Mouse (Mus musculus): ENCODE results near the gene Pla2g2d.

Gene Pla2g2d

GRCm38 (mm10) chr4:138777417-138778407 is 2.2 kb downstream of the Pla2g2d start:
- no peak for ATAC-seq (ENCODE audit: insufficient number of reproducible peaks, low FRiP score, low TSS enrichment)

- ATAC-seq (ENCODE audit: insufficient number of reproducible peaks, low FRiP score, low TSS enrichment): no peak
Measured at GRCm38 (mm10) chr4:138780300-138780699, 4.8 kb downstream of the Pla2g2d start.

- ATAC-seq (ENCODE audit: insufficient number of reproducible peaks, low FRiP score, low TSS enrichment): no peak
Measured at GRCm38 (mm10) chr4:138782098-138782497, 6.6 kb downstream of the Pla2g2d start.

GRCm38 (mm10) chr4:138785721-138786120 is 10.2 kb downstream of the Pla2g2d start:
- no peak for ATAC-seq (ENCODE audit: insufficient number of reproducible peaks, low FRiP score, low TSS enrichment)

- no peak for ATAC-seq (ENCODE audit: insufficient number of reproducible peaks, low FRiP score, low TSS enrichment)
Measured at GRCm38 (mm10) chr4:138786141-138786540, 10.6 kb downstream of the Pla2g2d start.

- no peak for ATAC-seq (ENCODE audit: insufficient number of reproducible peaks, low FRiP score, low TSS enrichment)
Measured at GRCm38 (mm10) chr4:138788381-138788780, 12.8 kb downstream of the Pla2g2d start.

GRCm38 (mm10) chr4:138791452-138791851 is 15.9 kb downstream of the Pla2g2d start:
- no peak for ATAC-seq (ENCODE audit: insufficient number of reproducible peaks, low FRiP score, low TSS enrichment)

GRCm38 (mm10) chr4:138792599-138792998 is 17.1 kb downstream of the Pla2g2d start:
- no peak for ATAC-seq (ENCODE audit: insufficient number of reproducible peaks, low FRiP score, low TSS enrichment)

GRCm38 (mm10) chr4:138793276-138793675 is 17.7 kb downstream of the Pla2g2d start:
- no peak for ATAC-seq (ENCODE audit: insufficient number of reproducible peaks, low FRiP score, low TSS enrichment)

GRCm38 (mm10) chr4:138794344-138794743 is 18.8 kb downstream of the Pla2g2d start:
- no peak for ATAC-seq (ENCODE audit: insufficient number of reproducible peaks, low FRiP score, low TSS enrichment)

- ATAC-seq (ENCODE audit: insufficient number of reproducible peaks, low FRiP score, low TSS enrichment): no peak
Measured at GRCm38 (mm10) chr4:138796513-138797216, 21.1 kb downstream of the Pla2g2d start.

GRCm38 (mm10) chr4:138797217-138797570 is 21.7 kb downstream of the Pla2g2d start:
- no peak for ATAC-seq (ENCODE audit: insufficient number of reproducible peaks, low FRiP score, low TSS enrichment)

GRCm38 (mm10) chr4:138800134-138800744 is 24.7 kb downstream of the Pla2g2d start:
- ATAC-seq (ENCODE audit: insufficient number of reproducible peaks, low FRiP score, low TSS enrichment): no peak

- no peak for ATAC-seq (ENCODE audit: insufficient number of reproducible peaks, low FRiP score, low TSS enrichment)
Measured at GRCm38 (mm10) chr4:138801631-138802030, 26.1 kb downstream of the Pla2g2d start.

GRCm38 (mm10) chr4:138802917-138803316 is 27.4 kb downstream of the Pla2g2d start:
- ATAC-seq (ENCODE audit: insufficient number of reproducible peaks, low FRiP score, low TSS enrichment): no peak

- ATAC-seq (ENCODE audit: insufficient number of reproducible peaks, low FRiP score, low TSS enrichment): no peak
Measured at GRCm38 (mm10) chr4:138805248-138805647, 29.7 kb downstream of the Pla2g2d start.

- ATAC-seq (ENCODE audit: insufficient number of reproducible peaks, low FRiP score, low TSS enrichment): no peak
Measured at GRCm38 (mm10) chr4:138806160-138806559, 30.6 kb downstream of the Pla2g2d start.

- no peak for ATAC-seq (ENCODE audit: insufficient number of reproducible peaks, low FRiP score, low TSS enrichment)
Measured at GRCm38 (mm10) chr4:138806920-138807541, 31.5 kb downstream of the Pla2g2d start.

GRCm38 (mm10) chr4:138816166-138816565 is 40.6 kb downstream of the Pla2g2d start:
- no peak for ATAC-seq (ENCODE audit: insufficient number of reproducible peaks, low FRiP score, low TSS enrichment)

GRCm38 (mm10) chr4:138817736-138818135 is 42.2 kb downstream of the Pla2g2d start:
- no peak for ATAC-seq (ENCODE audit: insufficient number of reproducible peaks, low FRiP score, low TSS enrichment)

Data from cerebellum, adult (tissue).